Mouse (Mus musculus): ENCODE data around the gene Ythdf2. TPM values are rescaled to one million over a fixed set of nuclear protein-coding genes. Genes with fewer than 3 reads are reported as not detected.

Ythdf2 gene
- 32.3 and 34.1 TPM in 2 replicates for polyA plus RNA-seq (2012; rRNA removed)
- polyA plus RNA-seq (2014; fragmentation: Nextera tagmentation; extraction: Ambion mirVana), result 109 and 118 TPM in 2 replicates

GRCm38 (mm10) chr4:132211953-132212734 is at the start of gene Ythdf2:
Gene Ythdf2 (minus strand): TSS chr4:132212303.
- H3K4me1 ChIP-seq (ENCODE audit: control insufficient read depth, insufficient read depth, low read length), result peaks cover 12% of the 10 kb centered on the region
- H3K4me2 ChIP-seq (replicated peaks; ENCODE audit: low read depth, low read length, severe bottlenecking), result peak within 1 kb of the TSS; percentile 94
- no peaks in the 10 kb centered on the region for H3K27me3 ChIP-seq (ENCODE audit: control insufficient read depth, insufficient read depth, low read length)
- peak; percentile 90; the same call in 1 of the 2 replicates for TF ChIP-seq POLR2A (IDR thresholded peaks at IDR 0.05; ENCODE audit: borderline replicate concordance, extremely low read depth, insufficient read depth, insufficient read length)
- H3K9ac ChIP-seq (ENCODE audit: low read depth, low read length, severe bottlenecking), result peak within 1 kb of the TSS; percentile 98
- peak within 1 kb of the TSS; percentile 89 for H3K4me3 ChIP-seq (replicated peaks; ENCODE audit: low read length)
- no peaks in the 10 kb centered on the region for H3K9me3 ChIP-seq (ENCODE audit: control insufficient read depth, low read length)
- peak within 1 kb of the TSS; percentile 93 for H3K27ac ChIP-seq (replicated peaks; ENCODE audit: low read depth, low read length)
- H3K36me3 ChIP-seq (ENCODE audit: control insufficient read depth, insufficient read depth, low read length), result peaks cover 29% of the 10 kb centered on the region
- 3% methylated on average over 38 of the region's 78 CpGs for WGBS
- ATAC-seq (ENCODE audit: low FRiP score, low read depth) (peak; percentile 98), DNase-seq (ENCODE audit: low spot score) (peak; percentile 97)

- H3K27ac ChIP-seq (replicated peaks; ENCODE audit: low read depth, low read length), result peak overlapping the region; percentile 91
- peaks cover 16% of the 10 kb centered on the region for H3K4me1 ChIP-seq (ENCODE audit: control insufficient read depth, insufficient read depth, low read length)
- TF ChIP-seq POLR2A (IDR thresholded peaks at IDR 0.05; ENCODE audit: borderline replicate concordance, extremely low read depth, insufficient read depth, insufficient read length), result no peak
- H3K27me3 ChIP-seq (ENCODE audit: control insufficient read depth, insufficient read depth, low read length), result no peaks in the 10 kb centered on the region
- H3K4me3 ChIP-seq (replicated peaks; ENCODE audit: low read length), result peak overlapping the region; percentile 80
- H3K36me3 ChIP-seq (ENCODE audit: control insufficient read depth, insufficient read depth, low read length), result no peaks in the 10 kb centered on the region
- peak overlapping the region; percentile 91 for H3K4me2 ChIP-seq (replicated peaks; ENCODE audit: low read depth, low read length, severe bottlenecking)
- ATAC-seq (ENCODE audit: low FRiP score, low read depth) (peak; percentile 82), DNase-seq (ENCODE audit: low spot score) (peak; percentile 59)
- peak overlapping the region; percentile 95 for H3K9ac ChIP-seq (ENCODE audit: low read depth, low read length, severe bottlenecking)
- 1% methylated on average over 29 of the region's 64 CpGs for WGBS
- no peaks in the 10 kb centered on the region for H3K9me3 ChIP-seq (ENCODE audit: control insufficient read depth, low read length)
Observed at GRCm38 (mm10) chr4:132260404-132261379, 48.6 kb upstream of the Ythdf2 start.

GRCm38 (mm10) chr4:132259248-132259647 is 47.1 kb upstream of the Ythdf2 start:
- no peaks in the 10 kb centered on the region for H3K9me3 ChIP-seq (ENCODE audit: control insufficient read depth, low read length)
- DNase-seq (ENCODE audit: low spot score) (no peak), ATAC-seq (ENCODE audit: low FRiP score, low read depth) (no peak)
- H3K4me2 ChIP-seq (replicated peaks; ENCODE audit: low read depth, low read length, severe bottlenecking), result no peak overlapping the region
- H3K36me3 ChIP-seq (ENCODE audit: control insufficient read depth, insufficient read depth, low read length), result no peaks in the 10 kb centered on the region
- H3K27ac ChIP-seq (replicated peaks; ENCODE audit: low read depth, low read length), result no peak overlapping the region
- no peak overlapping the region for H3K4me3 ChIP-seq (replicated peaks; ENCODE audit: low read length)
- TF ChIP-seq POLR2A (IDR thresholded peaks at IDR 0.05; ENCODE audit: borderline replicate concordance, extremely low read depth, insufficient read depth, insufficient read length), result no peak
- peaks cover 16% of the 10 kb centered on the region for H3K4me1 ChIP-seq (ENCODE audit: control insufficient read depth, insufficient read depth, low read length)
- no peak overlapping the region for H3K9ac ChIP-seq (ENCODE audit: low read depth, low read length, severe bottlenecking)
- WGBS, result 67% methylated on average over 4 of the region's 4 CpGs
- no peaks in the 10 kb centered on the region for H3K27me3 ChIP-seq (ENCODE audit: control insufficient read depth, insufficient read depth, low read length)

- H3K9me3 ChIP-seq (ENCODE audit: control insufficient read depth, low read length), result no peaks in the 10 kb centered on the region
- 92% methylated on average over 3 of the region's 3 CpGs for WGBS
- ATAC-seq (ENCODE audit: low FRiP score, low read depth), result no peak
Observed at GRCm38 (mm10) chr4:132256384-132256783, 44.3 kb upstream of the Ythdf2 start.

GRCm38 (mm10) chr4:132254986-132255385 is 42.9 kb upstream of the Ythdf2 start:
- WGBS, result 72% methylated on average over 3 of the region's 3 CpGs
- Histone ChIP-seq H3K27me3 (ENCODE audit: control insufficient read depth, insufficient read depth, low read length) (no peaks in the 10 kb centered on the region), H3K4me3 (replicated peaks; ENCODE audit: low read length) (no peak overlapping the region), H3K4me2 (replicated peaks; ENCODE audit: low read depth, low read length, severe bottlenecking) (no peak overlapping the region), H3K36me3 (ENCODE audit: control insufficient read depth, insufficient read depth, low read length) (peaks cover 18% of the 10 kb centered on the region), H3K9me3 (ENCODE audit: control insufficient read depth, low read length) (no peaks in the 10 kb centered on the region), H3K27ac (replicated peaks; ENCODE audit: low read depth, low read length) (no peak overlapping the region), H3K9ac (ENCODE audit: low read depth, low read length, severe bottlenecking) (no peak overlapping the region), H3K4me1 (ENCODE audit: control insufficient read depth, insufficient read depth, low read length) (peaks cover 8% of the 10 kb centered on the region)
- no peak for DNase-seq (ENCODE audit: low spot score)
- TF ChIP-seq POLR2A (IDR thresholded peaks at IDR 0.05; ENCODE audit: borderline replicate concordance, extremely low read depth, insufficient read depth, insufficient read length), result no peak
- no peak for ATAC-seq (ENCODE audit: low FRiP score, low read depth)

More at GRCm38 (mm10) chr4:132256384-132256783, 44.3 kb upstream of the Ythdf2 start:
- Histone ChIP-seq H3K27ac (replicated peaks; ENCODE audit: low read depth, low read length) (no peak overlapping the region), H3K9ac (ENCODE audit: low read depth, low read length, severe bottlenecking) (no peak overlapping the region), H3K4me3 (replicated peaks; ENCODE audit: low read length) (no peak overlapping the region), H3K4me2 (replicated peaks; ENCODE audit: low read depth, low read length, severe bottlenecking) (no peak overlapping the region), H3K27me3 (ENCODE audit: control insufficient read depth, insufficient read depth, low read length) (no peaks in the 10 kb centered on the region), H3K36me3 (ENCODE audit: control insufficient read depth, insufficient read depth, low read length) (peaks cover 6% of the 10 kb centered on the region), H3K4me1 (ENCODE audit: control insufficient read depth, insufficient read depth, low read length) (peaks cover 12% of the 10 kb centered on the region)
- DNase-seq (ENCODE audit: low spot score), result no peak
- TF ChIP-seq POLR2A (IDR thresholded peaks at IDR 0.05; ENCODE audit: borderline replicate concordance, extremely low read depth, insufficient read depth, insufficient read length), result no peak

All from limb, embryonic 14.5 days (tissue).